Mouse (Mus musculus): ENCODE measurements around the gene Gnai3.

DNA sequence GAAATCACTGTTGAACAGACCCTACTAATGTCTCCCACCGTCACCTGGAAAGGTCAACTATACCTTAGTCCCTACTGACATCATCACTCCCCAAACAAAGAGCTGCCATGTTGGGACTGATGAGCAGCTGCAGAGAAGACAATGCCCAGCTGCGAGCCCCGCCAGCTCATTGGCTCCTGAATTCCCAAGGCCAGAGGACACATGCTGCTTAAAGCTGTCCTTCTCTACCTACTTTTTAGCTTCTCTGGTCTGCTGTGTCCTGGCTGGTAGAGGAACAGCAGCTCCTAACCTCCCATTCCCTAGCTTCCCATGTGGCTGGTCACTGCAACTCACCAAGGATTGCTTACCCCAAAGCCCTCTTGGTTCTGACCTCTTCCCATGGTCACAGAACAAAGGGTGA, 6.3 kb upstream of the Gnai3 start:
- TF ChIP-seq CTCF (conservative IDR thresholded peaks at IDR 0.05 in 1 of 2, IDR thresholded peaks at IDR 0.05 in 1 of 2; ENCODE audit: low read depth in 2 of 2, low read length in 2 of 2) (no peak), GABPA (IDR thresholded peaks at IDR 0.05; ENCODE audit: insufficient replicate concordance, low read depth, low read length) (no peak), POLR2A (IDR thresholded peaks at IDR 0.05; ENCODE audit: low read depth, low read length) (no peak), USF1 (IDR thresholded peaks at IDR 0.05; ENCODE audit: low read depth, low read length) (no peak), CHD1 (IDR thresholded peaks at IDR 0.05; ENCODE audit: low read depth, low read length) (no peak), NELFE (IDR thresholded peaks at IDR 0.05; ENCODE audit: low read depth, low read length) (no peak), SMC3 (IDR thresholded peaks at IDR 0.05; ENCODE audit: low read depth, low read length) (no peak), ELF1 (IDR thresholded peaks at IDR 0.05; ENCODE audit: low read depth, low read length) (no peak), ZC3H11A (IDR thresholded peaks at IDR 0.05; ENCODE audit: low read depth, low read length) (no peak), MYC (IDR thresholded peaks at IDR 0.05; ENCODE audit: low read depth, low read length) (no peak), ZKSCAN1 (IDR thresholded peaks at IDR 0.05; ENCODE audit: borderline replicate concordance, low read depth, low read length) (no peak)
